Comparison of ENCODE assay signal across 41 mouse cellular contexts in the genomic region with DNA sequence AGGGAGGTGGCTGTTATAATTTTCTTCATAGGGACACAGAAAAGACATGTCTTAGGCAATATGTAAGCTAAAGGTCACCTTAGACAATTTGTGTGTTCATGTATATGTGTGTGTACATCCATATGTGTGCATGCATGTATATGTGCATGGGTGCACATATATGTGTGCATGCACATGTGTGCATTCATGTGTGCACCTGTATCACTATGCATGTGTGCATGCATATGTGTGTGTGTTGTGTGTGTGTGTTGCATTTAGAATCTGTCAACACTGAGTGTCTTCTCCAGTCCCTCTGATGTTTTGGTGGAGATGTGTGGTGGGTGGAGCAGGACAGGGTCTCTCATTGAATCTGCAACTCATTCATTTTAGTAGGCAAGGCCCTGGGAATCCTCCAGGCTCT. TPM values are rescaled to one million over a fixed set of nuclear protein-coding genes. Genes with fewer than 3 reads are reported as not detected.
"Had no signal": no experiment of that assay in that cellular context is flagged by ENCODE, and none has a peak within 500 bp of the region (broad histone marks: within the 10 kb centered on the region; RNA-seq: fewer than 3 reads in every experiment).

No protein-coding gene starts in this region.

- H3K4me3 ChIP-seq: heart, embryonic 10.5 days; heart, embryonic 12.5 days; heart, embryonic 13.5 days; heart, embryonic 15.5 days; hindbrain, embryonic 10.5 days; hindbrain, embryonic 12.5 days; hindbrain, embryonic 13.5 days; hindbrain, embryonic 15.5 days; intestine, embryonic 15.5 days; kidney, embryonic 15.5 days; layer of hippocampus, adult 2 months had no signal

- H3K36me3 ChIP-seq: heart, embryonic 10.5 days; heart, embryonic 12.5 days; heart, embryonic 13.5 days; heart, embryonic 15.5 days; hindbrain, embryonic 10.5 days; hindbrain, embryonic 12.5 days; hindbrain, embryonic 13.5 days; hindbrain, embryonic 15.5 days; intestine, embryonic 15.5 days; kidney, embryonic 15.5 days had no signal

- H3K4me2 ChIP-seq: heart, embryonic 11.5 days; heart, embryonic 12.5 days; heart, embryonic 13.5 days; heart, embryonic 15.5 days; hindbrain, embryonic 12.5 days; hindbrain, embryonic 13.5 days; hindbrain, embryonic 14.5 days; hindbrain, embryonic 15.5 days; intestine, embryonic 15.5 days; kidney, embryonic 15.5 days had no signal

- H3K27ac ChIP-seq: heart, embryonic 10.5 days; heart, embryonic 13.5 days; heart, embryonic 15.5 days; hindbrain, embryonic 10.5 days; hindbrain, embryonic 12.5 days; hindbrain, embryonic 13.5 days; hindbrain, embryonic 14.5 days; hindbrain, embryonic 15.5 days; hindbrain, postnatal 0 days; intestine, embryonic 15.5 days; kidney, embryonic 15.5 days; kidney, postnatal 0 days; layer of hippocampus, adult 2 months had no signal

- DNase-seq: heart, postnatal 10 days; heart, postnatal 14 days; heart, postnatal 36 days; heart, postnatal 4 days; kidney, adult 11 months; kidney, adult 18-20 months; kidney, adult 2 months; kidney, adult 8-10 months; kidney, adult 9 months; kidney, postnatal 10 days; kidney, postnatal 14 days; kidney, postnatal 25 days; kidney, postnatal 36 days; kidney, postnatal 4 days; layer of hippocampus, adult 9-11 months; layer of hippocampus, postnatal 36 days had no signal

- H3K27me3 ChIP-seq: heart, embryonic 12.5 days; heart, embryonic 13.5 days; heart, embryonic 15.5 days; hindbrain, embryonic 12.5 days; hindbrain, embryonic 13.5 days; hindbrain, embryonic 15.5 days; intestine, embryonic 15.5 days; kidney, embryonic 15.5 days had no signal

- H3K9me3 ChIP-seq: heart, embryonic 10.5 days; heart, embryonic 15.5 days; hindbrain, embryonic 12.5 days; hindbrain, embryonic 13.5 days; hindbrain, embryonic 15.5 days; intestine, embryonic 15.5 days; kidney, embryonic 15.5 days had no signal

- ATAC-seq: hindbrain, embryonic 16.5 days; hindbrain, postnatal 0 days; inflammation-experienced regulatory T-cells, adult 6 months; intestine, embryonic 15.5 days; intestine, embryonic 16.5 days; intestine, postnatal 0 days had no signal

- H3K9ac ChIP-seq: heart, embryonic 12.5 days; heart, embryonic 13.5 days; heart, embryonic 15.5 days; hindbrain, embryonic 12.5 days; hindbrain, embryonic 13.5 days; hindbrain, embryonic 14.5 days; hindbrain, embryonic 15.5 days; intestine, embryonic 15.5 days; kidney, embryonic 15.5 days had no signal

- H3K4me1 ChIP-seq: hindbrain, embryonic 10.5 days; hindbrain, embryonic 12.5 days; hindbrain, embryonic 13.5 days; hindbrain, embryonic 15.5 days; intestine, embryonic 15.5 days had no signal

RNA-seq across cellular contexts. Expression of a gene that starts 12.3 kb away (rescaled TPM):
- total RNA-seq: hematopoietic stem cell, adult 5-6 weeks; hindbrain, postnatal 0 days had no signal
- polyA plus RNA-seq: inflammation-experienced regulatory T-cells, adult 6 months had no signal

RNA-seq across cellular contexts. Expression of a gene that starts 18.2 kb away (rescaled TPM):
- total RNA-seq: hematopoietic stem cell, adult 5-6 weeks; layer of hippocampus, adult 18-20 months; layer of hippocampus, adult 2 months; layer of hippocampus, postnatal 25 days; layer of hippocampus, postnatal 36 days had no signal
- polyA plus RNA-seq: hindbrain, embryonic 10.5 days; hindbrain, embryonic 11.5 days; hindbrain, embryonic 12.5 days; hindbrain, embryonic 13.5 days; hindbrain, embryonic 14.5 days; hindbrain, embryonic 15.5 days; hindbrain, embryonic 16.5 days; hindbrain, postnatal 0 days; kidney, embryonic 14.5 days; kidney, embryonic 16.5 days had no signal
